Mouse (Mus musculus) neutrophil, adult 5-6 weeks (primary cell): Measurements from ENCODE around the gene Mllt10. TPM values are rescaled to one million over a fixed set of nuclear protein-coding genes. Genes with fewer than 3 reads are reported as not detected.

Source experiments
- ATAC-seq: fragments of 151-379, 151-347 bp; 2 replicates; pipeline ENCODE4 v1.8.0; 2017; ENCODE audit warnings: mild to moderate bottlenecking, moderate TSS enrichment; ENCODE audit not compliant: insufficient number of reproducible peaks, poor library complexity, low FRiP score, severe bottlenecking; ENCODE audit errors: extremely low read depth
- total RNA-seq: library from RNA; stranded (forward); fragments of 200-1000 nt; gene quantifications from 2 replicates; pipeline ENCODE4 v1.2.3, GENCODE M21; 2017

Mllt10 gene
- total RNA-seq, 1 experiment from 2014 or later = 84.6 TPM

DNA sequence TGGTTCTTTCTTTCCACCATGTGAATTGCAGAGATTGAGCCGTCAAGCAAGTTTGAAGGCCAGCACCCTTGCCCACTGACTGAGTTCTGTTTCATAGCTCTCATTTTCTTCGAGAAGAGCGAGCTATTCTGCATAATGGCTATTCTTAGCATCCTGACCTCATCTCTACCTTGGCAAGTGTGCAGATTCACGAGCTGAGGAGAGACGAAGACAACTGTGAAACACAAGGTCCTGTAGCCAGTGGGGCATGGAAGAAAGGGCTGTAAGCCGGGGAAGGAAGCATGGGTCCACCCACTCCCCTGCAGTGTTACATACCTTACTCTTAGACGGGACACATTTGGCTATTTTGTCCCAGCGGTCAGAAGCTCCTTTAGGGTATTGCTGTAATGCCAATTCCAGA lies 164.1 kb downstream of the Mllt10 start:
- no peak for ATAC-seq

- no peak for ATAC-seq
These were observed 164.5 kb downstream of the Mllt10 start for GRCm38 (mm10) chr2:18219569-18219968.

- ATAC-seq = no peak
These were observed 173.5 kb downstream of the Mllt10 start for GRCm38 (mm10) chr2:18228486-18229062.

DNA sequence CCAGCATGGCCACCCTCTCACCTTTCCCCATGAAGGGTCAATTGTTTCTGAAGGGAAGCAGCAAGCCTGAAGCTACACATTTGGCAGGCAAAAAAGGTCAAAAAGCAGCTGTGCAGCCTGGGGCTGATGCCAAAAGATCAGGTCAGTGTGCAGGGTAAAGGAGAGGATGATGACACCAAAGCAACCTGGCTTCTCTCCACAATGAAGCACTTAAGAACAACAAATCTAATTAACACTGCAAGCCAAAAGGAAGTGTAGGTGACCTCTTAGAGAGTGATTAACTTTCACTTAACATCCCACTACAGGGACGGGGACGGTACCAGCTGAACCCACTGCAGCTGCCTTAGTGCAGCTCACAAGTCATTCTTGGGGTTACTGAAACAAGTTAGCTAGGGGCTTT lies 174.2 kb downstream of the Mllt10 start:
- ATAC-seq = no peak

DNA sequence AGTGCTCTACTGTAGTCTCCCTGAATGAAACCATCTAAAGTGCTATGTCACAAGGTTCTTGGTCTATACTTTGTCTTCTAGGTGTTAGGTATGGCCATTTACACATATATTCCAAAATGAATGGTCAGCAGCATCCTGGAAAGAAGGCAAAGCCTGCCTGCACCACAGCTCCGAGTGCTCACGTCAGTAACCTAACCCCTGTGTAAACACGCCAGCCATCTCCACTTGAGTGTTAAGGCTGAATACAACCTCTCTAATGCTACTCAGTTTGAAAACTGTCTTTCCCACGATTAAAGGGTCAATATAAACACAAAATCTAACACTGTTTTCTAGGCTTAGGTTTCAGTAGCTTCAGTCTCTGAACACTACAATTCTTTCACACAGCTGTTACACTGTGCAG lies 176.1 kb downstream of the Mllt10 start:
- no peak for ATAC-seq

GRCm38 (mm10) chr2:18232883-18233567 lies 178.0 kb downstream of the Mllt10 start:
- no peak for ATAC-seq

GRCm38 (mm10) chr2:18235524-18235923 lies 180.5 kb downstream of the Mllt10 start:
- ATAC-seq = no peak

DNA sequence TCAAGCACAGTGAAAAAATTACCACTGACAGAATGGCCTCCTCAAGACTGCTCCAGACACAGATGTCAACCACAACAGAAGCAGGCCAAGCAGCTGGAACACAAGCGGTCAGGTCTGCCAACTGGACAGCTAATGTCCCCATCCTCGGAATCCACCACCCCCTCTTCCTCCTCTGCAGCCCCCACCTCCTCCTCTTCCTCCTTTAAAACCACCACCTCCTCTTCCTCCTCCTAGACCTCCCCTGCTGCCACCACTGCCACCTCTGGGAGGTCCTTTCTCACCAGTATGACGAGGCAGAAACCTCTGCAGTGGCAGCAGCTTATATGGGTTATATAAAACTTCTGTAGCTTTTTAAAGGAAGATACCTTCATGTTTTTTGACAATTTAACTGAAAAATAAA lies 194.2 kb downstream of the Mllt10 start:
- ATAC-seq = no peak

Other genes with a start within 250 kb of the Mllt10 start
- gene H2al2a, start 58.3 kb upstream of the Mllt10 start, total RNA-seq = not detected in 2 replicates
- 0.12 TPM in 1 of 2 replicates, not detected in the other for gene A930004D18Rik, start 17.5 kb upstream of the Mllt10 start, total RNA-seq
- gene Skida1, start 6.2 kb upstream of the Mllt10 start, total RNA-seq = 0.23 and 0.37 TPM in 2 replicates